Mouse (Mus musculus) pancreas, adult 10 weeks (tissue): ENCODE data around the gene Gabrg3. TPM values are rescaled to one million over a fixed set of nuclear protein-coding genes. Genes with fewer than 3 reads are reported as not detected.

Experiments used
- polyA plus RNA-seq: library from polyadenylated mRNA; stranded (reverse); fragments of 350-450 nt; fragmentation: Illumina TruSeq; extraction: RNeasy Lipid Tissue Mini Kit (QIAGEN cat#74804); gene quantifications from one replicate; pipeline ENCODE4 v1.2.3, GENCODE M21; 2015; ENCODE audit warnings: low read depth, low replicate concordance; ENCODE audit not compliant: insufficient read depth

The Gabrg3 gene
- 0.07 TPM for polyA plus RNA-seq

GRCm38 (mm10) chr7:57386517-57387340 is at the start of gene Gabrg3:
TSS of gene Gabrg3 (minus strand) at chr7:57387188.

GRCm38 (mm10) chr7:57419392-57419791 is 32.4 kb upstream of the Gabrg3 start, which contains the start of gene Gabrb3:
TSS of gene Gabrb3 (plus strand) at chr7:57419692.

Other genes starting within 250 kb of the Gabrg3 start
- gene Gabrb3, start 32.5 kb upstream of the Gabrg3 start, polyA plus RNA-seq: 1.1 TPM
- gene Gabra5, start 122.9 kb upstream of the Gabrg3 start, polyA plus RNA-seq: not detected